Mouse (Mus musculus): ENCODE results near the gene Sp110. TPM values are rescaled to one million over a fixed set of nuclear protein-coding genes. Genes with fewer than 3 reads are reported as not detected.
"Not testable (repeated sequence)": the region's sequence is repeated elsewhere in the genome, so short reads cannot be mapped to it uniquely, and the experiment has no call there.

Sp110 gene
- polyA plus RNA-seq, 1 experiment from 2014 or later, result 0.38 TPM

DNA sequence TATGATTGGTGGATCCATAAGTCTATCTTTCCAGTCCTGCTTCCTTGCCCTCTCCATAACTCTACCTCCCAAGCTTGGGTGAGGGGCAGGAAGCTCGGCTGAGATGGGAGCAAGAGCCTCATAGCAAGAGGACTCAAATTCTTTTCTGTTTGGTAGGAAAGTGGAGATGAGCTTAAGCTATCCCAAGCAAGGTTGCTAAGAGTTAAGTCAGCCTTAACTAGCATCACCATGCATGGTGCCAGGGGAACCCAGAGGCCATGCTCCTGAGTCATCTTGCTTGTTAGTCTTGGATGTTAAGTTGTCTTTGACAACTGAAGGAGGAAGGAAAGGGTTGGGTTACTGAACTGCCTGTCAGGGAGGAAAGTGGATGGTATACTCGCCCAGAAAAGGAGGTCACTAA, 9.9 kb downstream of the Sp110 start:
- H3K9ac ChIP-seq (replicated peaks); ATAC-seq; H3K27me3 ChIP-seq; H3K4me2 ChIP-seq (replicated peaks); H3K27ac ChIP-seq; H3K9me3 ChIP-seq; H3K36me3 ChIP-seq; H3K4me3 ChIP-seq (replicated peaks); H3K4me1 ChIP-seq (replicated peaks): not testable (repeated sequence)
- 91% methylated on average over 1 of the region's 2 CpGs for WGBS

DNA sequence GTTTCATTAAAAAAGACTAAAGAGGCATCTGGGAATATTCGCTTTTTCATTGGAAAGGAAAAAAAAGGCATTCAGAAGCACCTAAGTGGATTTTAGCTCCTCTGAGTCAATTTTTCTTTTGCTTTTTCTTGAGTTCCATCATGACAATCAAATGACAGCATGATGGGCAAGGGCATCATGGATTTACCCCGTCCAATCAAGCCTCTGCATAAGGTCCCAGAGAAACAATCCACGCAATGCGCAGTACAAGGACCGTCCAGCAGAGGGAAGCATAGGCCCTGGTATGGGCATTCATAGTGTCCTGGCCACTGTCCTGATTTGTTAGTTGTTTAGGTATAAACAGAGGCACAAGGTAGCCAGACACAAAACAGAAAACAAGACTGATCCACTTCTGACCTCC, 17.1 kb downstream of the Sp110 start:
- not testable (repeated sequence) for H3K27me3 ChIP-seq; H3K4me1 ChIP-seq (replicated peaks); H3K27ac ChIP-seq; H3K9me3 ChIP-seq; H3K4me3 ChIP-seq (replicated peaks); ATAC-seq; H3K9ac ChIP-seq (replicated peaks); H3K4me2 ChIP-seq (replicated peaks); H3K36me3 ChIP-seq
- WGBS, result 29% methylated on average over 5 of the region's 5 CpGs

DNA sequence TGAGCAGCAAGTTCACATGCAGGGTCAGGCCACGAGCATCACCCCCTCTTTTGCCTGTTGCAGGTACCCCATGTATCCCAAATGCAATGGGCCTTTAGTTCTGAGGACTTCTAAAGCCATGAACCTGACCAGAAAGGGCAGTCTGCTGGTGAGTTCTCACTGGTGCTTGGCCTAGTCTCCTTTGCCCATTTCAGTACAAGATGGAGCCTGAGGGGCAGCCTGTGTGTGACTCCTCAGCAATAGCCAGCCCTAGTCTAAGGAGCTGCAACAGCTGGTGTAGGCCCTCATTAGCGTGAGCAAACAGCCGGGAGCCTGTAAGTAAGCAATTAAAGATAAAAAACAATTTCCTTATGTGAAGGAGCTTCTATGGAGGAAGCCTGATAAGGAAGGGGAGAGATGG, 18.0 kb downstream of the Sp110 start:
- not testable (repeated sequence) for H3K4me2 ChIP-seq (replicated peaks); H3K4me3 ChIP-seq (replicated peaks); H3K36me3 ChIP-seq; H3K4me1 ChIP-seq (replicated peaks); H3K27me3 ChIP-seq; H3K9ac ChIP-seq (replicated peaks); H3K27ac ChIP-seq; H3K9me3 ChIP-seq
- 0 out of 2 replicates have a peak, but pooled peaks have one; percentile 37 for ATAC-seq
- WGBS, result 69% methylated on average over 3 of the region's 3 CpGs

DNA sequence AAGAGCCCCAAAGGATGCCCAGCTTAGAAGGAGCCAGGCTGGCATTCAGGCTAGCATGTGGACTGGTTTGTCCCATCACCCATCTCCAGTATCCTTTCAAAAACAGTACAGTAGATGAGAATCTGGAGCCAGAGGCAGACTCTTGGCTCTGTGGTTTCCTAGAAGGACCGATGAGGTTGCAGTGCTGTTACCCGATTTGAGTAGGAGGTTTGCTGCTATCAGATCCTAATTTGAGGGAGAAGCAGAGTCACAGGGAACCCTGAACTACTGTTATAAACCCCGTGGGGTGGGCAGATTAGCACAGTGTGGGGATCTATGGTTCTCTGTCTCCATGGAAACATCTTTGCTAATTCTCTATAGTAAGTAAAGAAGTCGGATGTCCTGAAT, 18.5 kb downstream of the Sp110 start:
- H3K4me3 ChIP-seq (replicated peaks); H3K4me2 ChIP-seq (replicated peaks); H3K9ac ChIP-seq (replicated peaks); H3K4me1 ChIP-seq (replicated peaks); H3K9me3 ChIP-seq; H3K27ac ChIP-seq; H3K27me3 ChIP-seq; H3K36me3 ChIP-seq: not testable (repeated sequence)
- ATAC-seq, result peak; percentile 66
- 70% methylated on average over 3 of the region's 4 CpGs for WGBS

DNA sequence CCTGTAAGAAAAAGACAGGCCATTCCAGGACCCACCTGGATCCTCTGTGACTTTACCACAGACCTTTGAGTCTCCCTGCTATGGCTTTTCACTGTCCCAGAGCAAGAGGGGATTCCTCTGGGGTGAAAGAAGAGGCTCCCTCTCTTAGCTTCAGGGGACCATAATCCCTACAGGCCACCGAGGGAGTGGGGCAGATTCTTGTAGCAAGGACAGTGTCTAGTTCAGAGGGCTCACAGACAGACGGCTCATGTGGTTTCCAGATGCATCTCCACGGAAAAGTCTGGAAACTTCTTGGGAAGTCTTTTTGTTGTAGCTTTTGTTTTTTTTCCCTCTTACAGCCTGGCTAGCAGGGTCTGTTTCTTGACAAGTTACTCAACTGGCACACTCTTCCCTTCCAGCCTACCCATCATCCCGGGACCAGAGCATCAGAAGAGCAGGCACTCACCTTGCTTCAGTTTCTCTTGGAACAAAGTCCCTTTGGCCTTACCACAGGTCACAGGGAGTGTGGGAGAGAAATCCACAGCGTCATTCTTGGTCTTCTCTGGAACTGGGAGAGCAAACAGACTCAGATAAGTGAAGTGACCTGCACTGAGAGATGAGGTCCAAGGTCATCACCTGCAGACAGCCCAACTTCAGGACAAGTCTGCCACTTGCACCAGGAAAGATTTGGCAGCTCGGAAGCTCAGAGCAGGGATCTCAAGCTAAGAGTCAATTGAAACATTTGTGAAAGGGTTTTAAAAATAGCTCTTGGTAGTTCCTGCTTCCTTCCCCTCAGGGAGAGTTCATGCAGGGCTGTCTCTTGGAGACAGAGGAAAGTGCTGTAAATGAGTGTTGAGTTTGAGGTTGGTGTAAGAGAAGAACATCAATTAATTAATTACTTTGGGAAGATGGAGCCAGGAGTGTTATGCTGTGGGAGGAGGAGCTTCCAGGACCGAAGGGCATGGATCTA, 19.1 kb downstream of the Sp110 start:
- not testable (repeated sequence) for H3K4me3 ChIP-seq (replicated peaks); H3K36me3 ChIP-seq; ATAC-seq; H3K27ac ChIP-seq; H3K9me3 ChIP-seq; H3K4me1 ChIP-seq (replicated peaks); H3K27me3 ChIP-seq; H3K4me2 ChIP-seq (replicated peaks); H3K9ac ChIP-seq (replicated peaks)
- WGBS, result 67% methylated on average over 6 of the region's 7 CpGs

DNA sequence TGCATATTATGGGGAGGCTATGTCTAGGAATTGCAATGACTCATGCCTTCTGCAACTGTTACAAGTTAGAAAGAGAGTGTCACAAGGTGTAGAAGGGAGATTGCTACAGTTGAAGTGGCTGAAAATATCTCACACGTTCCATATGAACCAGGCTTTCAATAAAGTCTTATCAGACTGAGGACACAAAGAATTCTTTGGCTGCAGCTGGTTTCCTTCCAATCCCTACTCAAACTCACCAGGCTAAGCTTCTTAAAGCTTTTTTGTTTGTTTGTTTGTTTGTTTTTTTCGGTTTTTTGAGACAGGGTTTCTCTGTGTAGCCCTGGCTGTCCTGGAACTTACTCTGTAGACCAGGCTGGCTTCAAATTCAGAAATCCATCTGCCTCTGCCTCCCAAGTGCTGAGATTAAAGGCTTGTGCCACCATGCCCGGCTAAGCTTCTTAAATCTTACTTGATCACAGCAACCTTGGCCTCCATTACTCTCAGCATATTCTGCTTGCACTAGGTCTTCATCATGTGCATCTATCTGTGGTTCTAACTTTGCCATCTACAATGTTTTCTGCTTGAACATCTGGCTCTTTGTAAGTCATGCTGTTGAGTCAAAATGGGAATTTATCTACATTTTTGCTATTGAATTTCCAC, 20.1 kb downstream of the Sp110 start:
- H3K9me3 ChIP-seq; H3K4me2 ChIP-seq (replicated peaks); H3K36me3 ChIP-seq; H3K9ac ChIP-seq (replicated peaks); H3K4me1 ChIP-seq (replicated peaks); H3K4me3 ChIP-seq (replicated peaks); H3K27me3 ChIP-seq; ATAC-seq; H3K27ac ChIP-seq: not testable (repeated sequence)
- 67% methylated on average over 3 of the region's 3 CpGs for whole genome bisulfite sequencing

DNA sequence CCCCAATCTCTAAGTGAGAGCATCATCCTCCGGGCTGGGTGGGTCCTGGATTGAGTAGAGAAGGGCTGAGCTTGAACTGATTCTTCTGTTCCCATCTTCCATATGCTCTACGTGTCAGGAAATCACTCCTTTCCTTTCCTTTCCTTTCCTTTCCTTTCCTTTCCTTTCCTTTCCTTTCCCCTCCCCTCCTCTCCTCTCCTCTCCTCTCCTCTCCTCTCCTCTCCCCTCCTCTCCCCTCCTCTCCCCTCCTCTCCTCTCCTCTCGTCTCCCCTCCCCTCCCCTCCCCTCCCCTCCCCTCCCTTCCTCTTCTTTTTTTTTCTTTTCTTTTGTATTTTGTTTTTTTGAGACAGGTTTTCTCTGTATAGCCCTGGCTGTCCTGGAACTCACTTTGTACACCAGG, 23.2 kb downstream of the Sp110 start, which contains the start of gene G530012D18Rik:
Gene G530012D18Rik (plus strand): TSS at position 301 of the 400 bp plus-strand sequence.
- WGBS, result 77% methylated on average over 2 of the region's 3 CpGs

DNA sequence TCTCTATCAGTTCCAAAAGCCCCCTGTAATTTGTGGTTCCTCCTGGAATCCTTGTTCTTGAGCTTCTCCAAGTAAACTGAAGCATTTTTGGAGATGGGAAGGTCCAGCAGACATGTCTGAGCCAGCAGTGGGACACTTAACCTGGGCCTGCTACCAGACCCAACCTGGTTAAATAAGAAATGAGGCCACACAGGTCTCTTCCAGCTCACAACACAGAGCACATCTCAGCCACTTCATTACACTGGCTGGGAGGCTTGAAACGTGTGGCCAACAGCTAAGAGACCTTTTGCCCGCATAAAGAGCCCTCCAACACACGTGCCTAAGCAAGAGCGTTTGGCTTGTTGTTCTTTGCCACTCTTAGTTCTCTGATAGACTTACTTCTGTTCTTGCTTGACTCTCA, 25.1 kb downstream of the Sp110 start:
- H3K4me2 ChIP-seq (replicated peaks); ATAC-seq; H3K9ac ChIP-seq (replicated peaks); H3K4me3 ChIP-seq (replicated peaks); H3K27ac ChIP-seq; H3K36me3 ChIP-seq; H3K9me3 ChIP-seq; H3K4me1 ChIP-seq (replicated peaks); H3K27me3 ChIP-seq: not testable (repeated sequence)
- 68% methylated on average over 4 of the region's 4 CpGs for WGBS

More for the DNA sequence above, 23.2 kb downstream of the Sp110 start, which contains the start of gene G530012D18Rik:
- H3K27ac ChIP-seq; H3K4me1 ChIP-seq (replicated peaks); H3K27me3 ChIP-seq; H3K9ac ChIP-seq (replicated peaks); H3K4me3 ChIP-seq (replicated peaks); H3K9me3 ChIP-seq; ATAC-seq; H3K4me2 ChIP-seq (replicated peaks); H3K36me3 ChIP-seq: not testable (repeated sequence)

DNA sequence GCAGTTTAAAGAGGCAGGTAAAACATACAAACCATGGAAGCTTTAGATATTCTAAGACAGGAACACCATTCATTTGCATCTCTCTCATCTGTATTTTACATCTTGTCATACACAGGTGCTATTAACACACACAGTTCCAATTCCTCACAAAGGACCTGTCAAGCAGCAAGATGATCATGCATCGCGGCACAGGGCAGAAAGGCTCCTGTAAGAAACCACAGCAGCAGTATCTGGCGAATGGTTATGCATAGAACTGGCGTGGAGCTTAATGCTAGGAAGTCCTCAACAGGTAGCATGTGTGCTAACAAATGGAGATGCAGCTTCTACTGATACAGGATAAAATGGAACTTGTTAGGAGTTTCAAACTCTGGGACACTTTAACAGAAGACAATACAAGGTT, 43.4 kb downstream of the Sp110 start:
- not testable (repeated sequence) for H3K36me3 ChIP-seq; H3K27ac ChIP-seq; H3K4me1 ChIP-seq (replicated peaks); ATAC-seq; H3K9ac ChIP-seq (replicated peaks); H3K4me3 ChIP-seq (replicated peaks); H3K27me3 ChIP-seq; H3K9me3 ChIP-seq; H3K4me2 ChIP-seq (replicated peaks)
- WGBS, result 86% methylated on average over 4 of the region's 4 CpGs

DNA sequence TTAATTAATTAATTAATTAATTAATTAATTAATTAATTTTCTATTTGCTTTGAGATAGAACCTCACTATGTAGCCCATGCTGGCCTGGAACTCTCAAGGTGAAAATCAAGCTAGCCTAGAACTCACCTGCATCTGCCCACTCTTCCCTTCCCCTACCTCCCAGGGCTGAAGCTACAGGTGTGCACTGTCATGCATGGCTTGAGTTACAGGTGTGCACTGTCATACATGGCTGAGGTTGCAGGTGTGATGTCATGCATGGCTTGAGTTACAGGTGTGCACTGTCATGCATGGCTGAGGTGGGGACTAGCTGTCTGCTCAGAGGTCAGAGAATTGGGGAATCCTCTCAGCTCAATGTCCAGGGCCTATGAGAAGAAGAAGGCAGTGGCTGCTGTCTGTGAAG, 52.2 kb downstream of the Sp110 start:
- not testable (repeated sequence) for H3K27me3 ChIP-seq, ATAC-seq

DNA sequence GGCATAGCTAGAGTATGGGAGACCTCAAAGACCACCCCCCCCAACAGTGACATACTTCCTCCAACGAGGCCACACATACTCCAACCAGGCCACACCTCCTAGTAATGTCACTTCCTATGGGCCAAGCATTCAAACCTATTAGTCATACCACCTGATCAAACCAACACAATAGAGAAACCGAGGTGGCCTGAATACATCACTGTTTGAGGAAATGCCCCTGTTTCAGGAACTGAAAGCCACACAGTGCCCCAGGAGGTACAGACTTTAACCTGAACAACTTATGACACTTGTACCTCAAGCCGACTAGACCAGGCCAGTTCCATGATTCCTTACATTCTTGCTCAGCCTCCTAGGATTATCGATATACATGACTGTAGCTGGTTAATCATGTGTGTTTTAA, 54.8 kb downstream of the Sp110 start:
- H3K36me3 ChIP-seq; H3K4me1 ChIP-seq (replicated peaks); ATAC-seq; H3K4me2 ChIP-seq (replicated peaks); H3K9me3 ChIP-seq; H3K27me3 ChIP-seq; H3K9ac ChIP-seq (replicated peaks); H3K4me3 ChIP-seq (replicated peaks); H3K27ac ChIP-seq: not testable (repeated sequence)
- 71% methylated on average over 4 of the region's 4 CpGs for WGBS

More for the DNA sequence above, 52.2 kb downstream of the Sp110 start:
- H3K4me2 ChIP-seq (replicated peaks); H3K9me3 ChIP-seq; H3K27ac ChIP-seq; H3K4me3 ChIP-seq (replicated peaks); H3K4me1 ChIP-seq (replicated peaks); H3K9ac ChIP-seq (replicated peaks); H3K36me3 ChIP-seq: not testable (repeated sequence)

DNA sequence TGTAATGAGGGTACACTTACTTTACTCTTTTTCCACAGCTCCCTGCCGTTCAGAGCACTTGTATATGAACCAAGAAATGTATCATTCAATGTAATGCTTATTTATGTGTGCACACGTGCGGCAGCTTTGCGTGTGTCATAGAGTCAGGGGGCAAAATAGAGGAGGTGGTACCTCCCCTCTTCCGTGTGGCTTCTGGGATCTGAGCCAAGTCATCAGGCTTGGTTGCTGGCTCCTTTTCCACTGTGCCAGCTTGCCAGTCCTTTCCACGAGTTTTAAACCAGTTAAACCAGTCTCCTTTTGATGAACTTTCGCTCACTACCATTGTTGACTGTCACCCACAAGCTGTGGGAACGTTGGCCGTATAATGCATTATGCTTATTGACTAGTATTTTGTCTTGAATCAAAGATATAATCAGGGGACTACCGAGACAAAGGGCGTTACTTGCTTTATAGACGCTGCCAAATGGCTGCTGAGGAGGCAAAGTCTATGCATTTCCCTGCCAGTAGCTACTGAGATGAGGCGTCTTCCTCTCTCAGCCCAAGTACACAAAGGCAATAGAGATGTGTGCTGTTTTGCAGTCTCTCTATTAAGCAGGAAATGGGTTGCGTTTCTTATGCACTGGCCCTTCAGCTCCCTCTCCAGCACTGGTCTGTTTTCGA, 70.0 kb downstream of the Sp110 start:
- not testable (repeated sequence) for H3K36me3 ChIP-seq; H3K4me2 ChIP-seq (replicated peaks); H3K4me3 ChIP-seq (replicated peaks); H3K27ac ChIP-seq; H3K9ac ChIP-seq (replicated peaks); ATAC-seq; H3K4me1 ChIP-seq (replicated peaks); H3K9me3 ChIP-seq; H3K27me3 ChIP-seq
- WGBS, result 82% methylated on average over 14 of the region's 15 CpGs

All from midbrain, embryonic 13.5 days (tissue).